Mouse (Mus musculus) layer of hippocampus, adult 9-11 months (tissue): ENCODE measurements around the gene Gm8334.
"Not testable (repeated sequence)": the region's sequence is repeated elsewhere in the genome, so short reads cannot be mapped to it uniquely, and the experiment has no call there.

ENCODE experiments used
- DNase-seq: peaks from one replicate; pipeline ENCODE4 v3.0.0; 2022

Gene Gm8334

GRCm38 (mm10) chrX:148615053-148615452 is at the start of gene Gm8334:
Gm8334 (minus strand) TSS chrX:148615153.
- not testable (repeated sequence) for DNase-seq

GRCm38 (mm10) chrX:148663298-148663697 is 48.3 kb upstream of the Gm8334 start, which contains the start of gene Gm15127:
Gm15127 (plus strand) TSS chrX:148663598.
- not testable (repeated sequence) for DNase-seq
